Mouse (Mus musculus): Measurements from ENCODE around the gene Kcp.
A peak's percentile ranks its signal among the peaks of the same experiment; 100 is the strongest.

Kcp gene

GRCm38 (mm10) chr6:29507447-29508309, at the start of gene Kcp:
TSS of gene Kcp (minus strand) at chr6:29507952.
- no peak for DNase-seq

DNA sequence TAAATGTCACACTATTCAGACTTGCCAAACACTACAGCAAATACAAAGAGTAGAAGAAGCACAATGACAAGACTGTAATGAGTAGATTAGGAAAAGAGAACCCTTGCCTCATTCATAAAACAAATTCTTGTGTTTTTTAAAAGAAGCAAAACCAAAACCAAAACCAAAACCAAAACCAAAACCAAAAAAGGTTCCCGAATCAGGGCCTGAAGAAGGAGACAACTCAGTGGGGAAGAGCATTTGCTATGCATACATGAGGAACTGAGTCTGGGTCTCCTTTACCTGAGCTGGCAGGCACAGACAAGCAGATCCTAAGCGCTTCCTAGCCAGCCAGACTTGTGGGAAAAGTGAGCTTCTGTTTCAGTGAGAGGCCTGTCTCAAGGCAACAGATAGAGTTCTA, 49.4 kb upstream of the Kcp start:
- DNase-seq, result no peak

- no peak for DNase-seq
Measured at GRCm38 (mm10) chr6:29552526-29552925, 44.8 kb upstream of the Kcp start.

DNA sequence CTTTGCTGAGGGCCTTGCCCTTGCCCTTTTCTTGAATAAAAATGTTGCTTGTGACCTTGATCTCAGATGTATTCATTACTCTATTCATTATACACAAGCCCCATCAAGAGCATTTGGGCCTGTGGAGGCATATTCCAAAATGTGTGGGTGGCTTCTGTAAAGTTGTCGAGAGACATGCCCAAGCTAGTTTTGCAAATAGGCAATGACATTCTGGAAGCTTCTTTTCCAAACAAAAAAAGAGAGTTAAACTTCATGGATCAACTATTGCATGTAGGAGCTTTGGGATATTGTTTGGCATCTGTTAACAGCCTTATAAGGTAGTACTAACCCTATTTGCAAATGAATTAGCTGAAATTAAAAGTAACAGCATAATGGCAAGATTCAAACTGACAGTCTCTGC, 40.3 kb upstream of the Kcp start:
- no peak for DNase-seq

- no peak for DNase-seq
Measured at GRCm38 (mm10) chr6:29547582-29547981, 39.8 kb upstream of the Kcp start.

DNA sequence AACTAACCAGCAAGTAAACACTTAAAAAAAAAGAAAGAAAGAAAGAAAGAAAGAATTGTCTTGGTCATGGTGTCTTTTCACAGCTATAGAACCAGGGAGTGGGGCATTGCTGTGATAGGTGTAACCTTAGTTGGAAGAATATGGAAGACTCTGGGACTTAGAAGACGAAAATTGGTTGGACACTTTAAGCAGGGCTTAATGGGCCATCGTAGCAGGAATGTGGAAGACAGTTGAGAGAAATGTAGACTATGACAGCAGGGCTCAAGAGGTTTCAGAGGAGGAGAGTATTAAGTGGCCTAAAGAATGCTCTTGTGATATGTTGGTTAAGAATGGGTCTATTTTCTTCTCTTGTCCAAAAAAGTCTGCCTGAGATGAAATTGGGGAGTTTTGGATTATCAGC, 37.9 kb upstream of the Kcp start:
- DNase-seq, result no peak

DNA sequence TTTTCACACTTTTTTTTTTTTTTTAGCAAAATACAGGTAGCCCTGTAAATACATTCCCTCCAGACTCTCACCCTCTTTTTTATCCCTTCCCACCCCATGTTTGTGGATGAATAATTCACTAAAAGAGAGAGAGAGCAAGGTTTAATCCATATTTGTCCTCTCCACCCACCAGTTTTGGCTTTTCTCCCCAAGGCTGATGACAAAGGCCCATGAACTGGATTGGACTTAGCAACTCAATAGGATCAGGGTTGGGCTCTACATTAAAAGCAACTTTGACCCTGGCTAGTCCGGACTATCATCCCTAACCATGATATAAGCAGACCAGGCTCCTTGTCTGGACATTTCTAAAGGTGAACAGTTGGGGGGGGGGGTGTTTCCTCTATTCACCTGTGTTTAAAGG, 33.2 kb upstream of the Kcp start:
- DNase-seq, result no peak

GRCm38 (mm10) chr6:29540223-29540622, 32.5 kb upstream of the Kcp start:
- DNase-seq, result no peak

DNA sequence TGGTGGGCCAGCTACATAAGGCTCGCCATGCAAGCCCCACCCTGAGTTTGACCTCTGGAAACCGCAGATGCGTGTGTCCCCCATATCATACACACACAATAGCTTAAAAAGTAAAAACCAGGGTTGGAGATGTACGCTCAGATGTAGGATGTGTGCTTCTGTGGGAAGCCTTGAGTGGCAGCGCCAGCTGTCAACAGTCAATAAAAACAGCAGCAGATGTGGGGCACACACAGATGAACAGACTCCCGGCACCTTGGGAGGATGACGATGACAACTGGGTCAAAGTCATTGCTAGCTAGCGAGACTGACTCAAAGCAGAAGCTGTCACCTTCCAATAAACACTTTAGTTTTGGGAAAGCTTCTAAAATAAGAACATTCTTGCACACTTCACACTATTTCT, 31.8 kb upstream of the Kcp start:
- DNase-seq, result no peak

GRCm38 (mm10) chr6:29537221-29537620, 29.5 kb upstream of the Kcp start:
- DNase-seq, result no peak

DNA sequence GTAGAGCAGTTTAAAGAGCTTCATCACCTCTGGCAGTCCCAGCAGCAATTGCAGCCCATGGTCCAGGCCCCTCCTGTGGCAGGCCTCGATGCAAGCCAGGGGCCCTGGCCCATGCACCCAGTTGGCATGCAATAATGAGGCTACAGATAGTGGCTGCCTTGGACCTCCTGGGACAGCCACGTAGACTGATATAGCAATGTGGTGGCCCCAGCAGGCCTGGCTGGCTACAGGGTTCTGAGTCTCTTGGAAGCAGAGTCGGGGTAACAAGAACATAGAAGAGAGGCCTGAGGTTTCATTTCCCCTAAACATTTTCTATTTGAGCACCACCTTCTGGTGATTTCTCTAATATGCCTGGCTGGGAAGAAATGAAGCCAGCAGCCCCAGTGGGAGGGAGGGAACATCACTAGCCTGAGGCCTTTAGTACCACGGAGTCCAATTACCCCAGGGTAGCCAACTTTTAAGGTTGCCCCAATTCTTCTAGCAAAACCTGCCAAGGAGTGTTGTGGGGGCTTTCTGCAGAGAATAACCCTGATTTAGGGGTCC, 29.0 kb upstream of the Kcp start:
- DNase-seq, result no peak

DNA sequence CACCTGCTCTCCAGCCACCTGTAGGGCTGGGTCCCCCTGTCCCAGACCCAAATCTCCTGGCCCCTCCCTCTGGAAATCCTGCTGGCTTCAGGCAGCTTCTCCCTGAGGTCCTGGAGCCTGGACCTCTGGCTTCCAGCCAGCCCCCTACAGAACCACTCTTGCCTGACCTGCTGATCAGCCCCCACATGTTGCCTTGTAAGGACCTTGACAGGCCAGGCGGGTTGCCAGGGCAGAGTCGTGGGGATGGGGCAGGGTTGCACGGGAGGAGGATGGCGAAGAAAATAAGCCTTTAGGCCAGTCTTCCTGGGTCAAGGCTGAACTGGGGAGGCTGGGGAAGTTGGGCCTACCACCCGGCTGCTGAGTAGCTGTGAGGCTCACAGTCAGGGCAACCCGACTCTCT, 27.6 kb upstream of the Kcp start:
- DNase-seq, result no peak

- no peak for DNase-seq
Measured at GRCm38 (mm10) chr6:29530050-29530449, 22.3 kb upstream of the Kcp start.

- no peak for DNase-seq
Measured at GRCm38 (mm10) chr6:29529444-29529820, 21.7 kb upstream of the Kcp start.

DNA sequence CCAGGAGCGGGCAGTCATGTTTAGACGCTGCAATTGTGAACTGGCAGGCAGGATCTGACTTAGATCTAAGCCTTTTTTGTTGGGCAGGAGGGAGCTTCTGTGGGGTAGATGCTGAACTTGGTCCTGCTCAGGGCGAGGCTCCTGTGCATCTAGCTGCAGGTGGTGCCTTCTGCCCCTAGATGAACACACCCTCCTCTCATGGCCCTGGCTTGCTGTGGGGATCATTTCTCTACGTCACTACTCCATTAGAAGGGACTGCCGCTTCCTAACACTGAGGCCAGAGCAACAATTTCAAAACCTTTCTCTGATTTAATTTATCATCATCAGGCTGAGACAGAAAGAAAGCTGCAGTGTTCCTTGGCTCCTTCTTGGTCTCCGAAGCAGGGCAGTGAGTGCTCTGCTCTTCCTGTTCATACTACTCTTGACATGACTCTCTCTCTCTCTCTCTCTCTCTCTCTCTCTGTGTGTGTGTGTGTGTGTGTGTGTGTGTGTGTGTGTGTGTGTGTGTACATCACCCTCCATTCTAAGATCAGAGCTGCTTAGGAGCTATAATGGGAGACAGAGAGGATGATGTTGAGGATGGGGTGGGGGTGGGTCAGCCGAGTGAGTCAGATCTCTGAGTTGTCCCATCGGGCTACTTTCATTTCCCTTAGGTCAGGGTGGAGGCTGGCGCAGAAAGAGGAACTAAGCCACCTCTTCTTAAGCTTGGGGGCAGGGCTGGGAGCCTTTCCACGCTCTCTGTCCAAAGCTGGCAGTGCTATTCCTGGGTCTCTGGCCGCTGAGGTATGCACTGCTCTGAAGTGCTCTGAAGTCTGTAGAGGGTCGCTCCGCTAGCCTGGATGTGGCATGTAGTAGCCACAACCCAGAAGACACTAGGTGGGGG, 21.1 kb upstream of the Kcp start:
- DNase-seq, result peak; percentile 71

DNA sequence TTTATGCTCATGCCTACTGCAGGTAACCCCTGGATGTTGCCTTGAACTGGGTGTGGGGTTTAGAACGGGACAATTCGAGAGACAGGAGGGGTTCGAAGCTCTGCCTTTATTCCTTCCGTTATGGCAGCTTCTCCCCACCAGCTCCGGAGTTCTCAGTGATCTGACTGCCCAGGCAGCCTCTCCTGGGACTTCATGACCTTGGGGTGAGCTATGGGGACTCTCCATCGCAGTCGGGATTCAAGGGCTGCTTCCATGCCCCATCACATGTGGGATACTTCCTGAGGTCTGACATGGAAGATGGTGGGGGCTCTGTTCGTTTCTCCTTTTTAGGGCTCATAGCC, 20.4 kb upstream of the Kcp start:
- DNase-seq, result no peak

DNA sequence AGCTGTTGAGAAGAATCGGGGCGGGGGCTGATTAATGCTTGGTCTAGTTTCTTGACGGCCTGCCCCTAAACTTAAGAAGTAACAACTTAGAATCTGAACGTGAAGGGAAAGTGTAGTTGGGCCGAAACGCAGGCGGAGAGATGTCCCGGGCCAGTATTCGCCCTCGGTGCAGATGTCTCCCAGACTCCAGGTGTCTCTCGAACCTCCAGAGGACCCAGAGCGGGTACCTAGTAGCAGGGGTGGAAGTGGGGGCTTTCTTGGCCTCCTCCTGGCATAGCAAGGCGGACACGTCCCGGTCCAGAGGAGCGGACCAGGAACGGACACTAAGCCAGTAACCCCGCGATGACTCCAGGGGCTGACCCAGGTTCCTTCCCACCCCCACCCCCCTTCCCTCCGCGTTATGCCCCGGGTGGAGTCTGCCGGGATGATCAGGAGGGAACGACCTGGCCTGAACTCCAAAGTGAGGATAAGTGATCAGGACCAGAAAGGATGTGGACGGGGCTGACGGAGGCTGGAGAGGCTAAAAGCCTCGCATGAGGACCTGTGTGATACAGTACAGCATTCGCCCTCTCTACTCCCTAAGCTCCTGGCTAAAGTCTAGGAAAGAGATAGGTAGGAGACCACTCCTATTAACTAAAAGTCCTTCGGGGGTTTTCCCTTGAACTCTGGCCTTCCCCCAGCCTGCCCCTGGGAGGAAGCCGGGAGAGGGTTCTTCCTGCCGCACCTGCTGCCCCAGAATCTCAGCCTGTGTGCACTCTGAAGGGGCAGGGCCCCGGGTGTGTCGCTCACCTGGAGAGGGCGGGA, 19.8 kb upstream of the Kcp start:
- DNase-seq, result no peak

GRCm38 (mm10) chr6:29526281-29527251, 18.8 kb upstream of the Kcp start, which contains the start of gene Irf5:
TSS of gene Irf5 (plus strand) at chr6:29526625.
- DNase-seq, result no peak

- no peak for DNase-seq
Measured at GRCm38 (mm10) chr6:29525256-29525655, 17.5 kb upstream of the Kcp start.

- peak; percentile 74 for DNase-seq
Measured at GRCm38 (mm10) chr6:29524034-29524489, 16.3 kb upstream of the Kcp start.

- DNase-seq, result peak; percentile 45
Measured at GRCm38 (mm10) chr6:29523301-29524033, 15.7 kb upstream of the Kcp start.
